Mouse (Mus musculus) left cerebral cortex, postnatal 36 days (tissue): Measurements from ENCODE around the gene Ntrk3. TPM values are rescaled to one million over a fixed set of nuclear protein-coding genes. Genes with fewer than 3 reads are reported as not detected.
A peak's percentile ranks its signal among the peaks of the same experiment; 100 is the strongest.

ENCODE experiments used
- DNase-seq, 2 experiments: peaks; one replicate each; pipeline ENCODE4 v3.0.0; 2021 to 2022; ENCODE audit warnings: low spot score in 2 of 2, mixed read lengths in 1 of 2
- intact Hi-C: fragments of 180-260 bp; cut with DNase I; formaldehyde crosslinking; loops from one replicate; pipeline ENCODE4 v1.15.1; 2025
- total RNA-seq, 2 experiments: library from RNA; stranded (reverse); gene quantifications; 2 replicates each; pipeline ENCODE4 v1.2.3; 2021

The Ntrk3 gene
- total RNA-seq, 2 experiments from 2014 or later, result 138 to 174 TPM

GRCm38 (mm10) chr7:78589766-78590165 is 148.0 kb downstream of the Ntrk3 start:
- no peak for DNase-seq
- intact Hi-C loops, result no loop called here

DNA sequence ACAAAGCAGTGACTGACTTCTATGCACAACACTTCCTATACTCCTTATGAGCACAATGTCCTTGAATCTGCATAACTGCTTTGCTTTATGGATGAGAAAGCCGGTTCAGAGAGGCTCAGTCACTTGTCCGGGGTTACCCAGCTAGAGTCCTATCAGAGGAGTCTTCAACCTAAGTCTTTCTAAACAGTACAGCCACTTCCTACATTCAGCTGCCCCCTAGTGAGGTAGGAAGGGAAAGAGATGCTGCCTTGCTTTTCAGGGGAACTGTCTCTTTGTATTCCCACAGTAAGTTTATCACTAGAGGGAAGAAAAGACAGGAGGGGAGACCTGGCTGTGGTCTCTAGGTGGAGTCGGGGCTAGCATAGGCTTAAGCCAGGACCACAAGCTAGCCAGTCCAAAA is 151.0 kb downstream of the Ntrk3 start:
- DNase-seq, result no peak
- intact Hi-C loops, result no loop called here

DNA sequence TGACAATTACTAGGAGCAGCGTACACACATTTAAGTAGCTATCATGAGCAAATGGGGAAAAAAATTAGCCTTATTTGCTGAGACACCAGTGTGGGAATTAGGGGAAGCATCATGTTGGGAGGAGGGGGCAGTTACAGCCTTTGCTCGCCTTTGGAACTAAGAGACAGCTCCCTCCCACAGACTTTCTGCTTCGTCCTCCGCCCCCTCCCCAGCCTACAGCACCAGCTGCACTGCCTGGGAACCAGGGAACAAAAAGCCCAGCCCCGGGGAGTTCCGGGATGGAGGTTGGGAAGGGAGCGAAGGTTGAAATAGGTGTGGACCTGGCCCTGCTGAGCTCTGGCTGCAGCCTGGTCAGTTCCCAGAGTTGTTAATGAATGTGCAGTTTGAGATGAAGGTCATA is 151.9 kb downstream of the Ntrk3 start:
- peak in 1 of 2 experiments; percentile 52 for DNase-seq
- intact Hi-C loops, result no loop called here

GRCm38 (mm10) chr7:78584936-78585335 is 152.9 kb downstream of the Ntrk3 start:
- intact Hi-C loops, result no loop called here
- DNase-seq, result no peak

GRCm38 (mm10) chr7:78584499-78584898 is 153.3 kb downstream of the Ntrk3 start:
- DNase-seq, result no peak
- intact Hi-C loops, result no loop called here

GRCm38 (mm10) chr7:78583678-78584077 is 154.1 kb downstream of the Ntrk3 start:
- intact Hi-C loops, result no loop called here
- DNase-seq, result no peak

- DNase-seq, result no peak
- intact Hi-C loops, result no loop called here
Observed at GRCm38 (mm10) chr7:78581341-78581740, 156.5 kb downstream of the Ntrk3 start.

- intact Hi-C loops, result loop anchor here (5.0 to 10.0 kb wide), 2 partner anchors 188 to 1445 kb away; no protein-coding TSS in a partner anchor
- DNase-seq, result peak in 1 of 2 experiments; percentile 32
Observed at GRCm38 (mm10) chr7:78579461-78580234, 158.2 kb downstream of the Ntrk3 start.

- intact Hi-C loops, result loop anchor here (5.0 to 10.0 kb wide), 2 partner anchors 189 to 1444 kb away; no protein-coding TSS in a partner anchor
- DNase-seq, result peak; percentile 57 to 72
Observed at GRCm38 (mm10) chr7:78578461-78579359, 159.1 kb downstream of the Ntrk3 start.

- intact Hi-C loops, result loop anchor here (5.0 to 10.0 kb wide), 2 partner anchors 189 to 1443 kb away; no protein-coding TSS in a partner anchor
- DNase-seq, result peak; percentile 62 to 67
Observed at GRCm38 (mm10) chr7:78578111-78578460, 159.7 kb downstream of the Ntrk3 start.

DNA sequence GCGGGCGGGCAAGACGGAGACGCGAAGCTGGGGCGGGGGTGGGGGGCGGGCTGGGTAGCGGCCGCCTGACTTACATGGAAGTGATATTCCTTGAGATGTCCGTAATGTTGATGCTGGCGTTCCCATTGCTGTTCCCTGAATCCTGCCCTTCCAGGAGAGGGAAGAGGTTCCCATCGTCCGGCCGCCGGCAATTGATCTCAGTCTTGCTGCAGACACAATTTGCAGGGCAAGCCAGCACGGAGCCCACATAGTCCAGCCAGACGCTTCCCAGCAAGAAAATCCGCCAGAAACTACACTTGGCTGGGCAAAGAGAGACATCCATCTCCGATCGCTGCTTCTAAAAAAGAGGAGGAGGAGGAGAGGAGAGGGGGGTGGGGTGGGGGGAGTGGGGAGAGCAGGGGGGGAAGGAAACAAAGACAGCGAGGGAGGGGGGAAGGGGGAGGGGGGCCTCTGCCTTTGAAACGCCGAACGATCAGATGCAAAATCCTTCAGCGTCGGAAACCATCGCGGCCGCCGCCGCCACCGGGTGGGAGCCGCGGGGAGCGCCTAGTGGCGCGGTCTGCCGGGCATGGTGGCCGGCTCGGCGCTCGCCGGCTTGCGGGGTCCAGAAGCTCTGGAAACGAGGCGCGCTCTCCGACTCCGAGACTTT is 160.2 kb downstream of the Ntrk3 start:
- intact Hi-C loops, result loop anchor here (5.0 to 10.0 kb wide), 2 partner anchors 190 to 1443 kb away; no protein-coding TSS in a partner anchor
- DNase-seq, result peak in 1 of 2 experiments; percentile 45

- DNase-seq, result peak in 1 of 2 experiments; percentile 52
- intact Hi-C loops, result loop anchor here (5.0 to 10.0 kb wide), 2 partner anchors 190 to 1442 kb away; no protein-coding TSS in a partner anchor
Observed at GRCm38 (mm10) chr7:78576706-78577461, 160.9 kb downstream of the Ntrk3 start.

- intact Hi-C loops, result loop anchor here (5.0 to 10.0 kb wide), 2 partner anchors 191 to 1441 kb away; no protein-coding TSS in a partner anchor
- DNase-seq, result no peak
Observed at GRCm38 (mm10) chr7:78576169-78576568, 161.6 kb downstream of the Ntrk3 start.

GRCm38 (mm10) chr7:78575556-78575955 is 162.3 kb downstream of the Ntrk3 start:
- intact Hi-C loops, result loop anchor here (5.0 to 10.0 kb wide), 2 partner anchors 192 to 1441 kb away; no protein-coding TSS in a partner anchor
- no peak for DNase-seq

GRCm38 (mm10) chr7:78571196-78571595 is 166.6 kb downstream of the Ntrk3 start:
- intact Hi-C loops, result loop anchor here (10.0 kb wide), 1 partner anchor 1436 kb away; no protein-coding TSS in a partner anchor
- no peak for DNase-seq

GRCm38 (mm10) chr7:78569255-78569618 is 168.6 kb downstream of the Ntrk3 start:
- intact Hi-C loops, result no loop called here

GRCm38 (mm10) chr7:78568411-78569254 is 169.2 kb downstream of the Ntrk3 start:
- intact Hi-C loops, result no loop called here
- peak; percentile 67 to 72 for DNase-seq

More at GRCm38 (mm10) chr7:78569255-78569618, 168.6 kb downstream of the Ntrk3 start:
- no peak for DNase-seq

DNA sequence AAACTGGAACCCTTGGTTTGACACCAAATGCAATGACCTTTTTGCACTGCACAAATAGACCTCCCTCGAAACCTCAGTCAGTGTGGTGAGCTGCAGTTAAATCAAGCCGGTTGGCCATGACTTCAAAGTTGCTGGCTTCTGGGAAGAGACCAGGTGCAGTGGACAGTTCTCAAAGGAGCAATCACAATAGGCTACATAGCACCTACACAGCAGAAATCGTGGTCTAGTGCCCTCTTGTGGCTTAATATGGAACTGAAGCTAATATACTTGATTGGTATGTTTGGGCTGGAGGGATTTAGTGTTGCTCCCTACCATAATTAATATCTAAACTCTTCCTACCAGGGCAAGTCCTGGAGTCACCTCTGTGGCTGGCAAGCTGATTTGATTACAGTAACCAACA is 171.2 kb downstream of the Ntrk3 start:
- intact Hi-C loops, result no loop called here
- DNase-seq, result no peak
